Mouse (Mus musculus) WW6 (cell line): ENCODE results near the gene Dcpp3.
"Not testable (repeated sequence)": the region's sequence is repeated elsewhere in the genome, so short reads cannot be mapped to it uniquely, and the experiment has no call there.

Experiments used
- DNase-seq: peaks from one replicate; pipeline ENCODE4 v3.0.0-alpha.2; 2013; ENCODE audit warnings: low read depth, low spot score

The Dcpp3 gene

GRCm38 (mm10) chr17:23917158-23917557 is at the start of gene Dcpp3:
Gene Dcpp3 (plus strand): TSS chr17:23917458.
- not testable (repeated sequence) for DNase-seq

- no peak for DNase-seq
Observed at GRCm38 (mm10) chr17:23867756-23868155, 49.5 kb upstream of the Dcpp3 start, which contains the start of gene Prss21. Gene Prss21 (plus strand): TSS chr17:23868056.

DNA sequence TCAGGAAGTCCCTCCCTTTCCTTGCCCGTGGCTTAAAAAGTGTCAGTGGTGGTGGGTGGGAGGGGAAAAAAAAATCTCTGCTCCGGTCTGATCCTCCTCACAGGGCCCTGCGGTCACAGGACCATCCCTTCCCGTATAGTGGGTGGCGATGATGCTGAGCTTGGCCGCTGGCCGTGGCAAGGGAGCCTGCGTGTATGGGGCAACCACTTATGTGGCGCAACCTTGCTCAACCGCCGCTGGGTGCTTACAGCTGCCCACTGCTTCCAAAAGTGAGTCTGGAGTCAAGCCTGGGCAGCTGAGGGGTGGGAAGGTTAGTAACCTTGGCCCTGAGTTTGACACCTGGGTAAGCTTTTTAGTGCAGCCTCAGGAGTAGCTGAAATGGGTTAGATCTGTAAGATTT is 48.7 kb upstream of the Dcpp3 start:
- no peak for DNase-seq

DNA sequence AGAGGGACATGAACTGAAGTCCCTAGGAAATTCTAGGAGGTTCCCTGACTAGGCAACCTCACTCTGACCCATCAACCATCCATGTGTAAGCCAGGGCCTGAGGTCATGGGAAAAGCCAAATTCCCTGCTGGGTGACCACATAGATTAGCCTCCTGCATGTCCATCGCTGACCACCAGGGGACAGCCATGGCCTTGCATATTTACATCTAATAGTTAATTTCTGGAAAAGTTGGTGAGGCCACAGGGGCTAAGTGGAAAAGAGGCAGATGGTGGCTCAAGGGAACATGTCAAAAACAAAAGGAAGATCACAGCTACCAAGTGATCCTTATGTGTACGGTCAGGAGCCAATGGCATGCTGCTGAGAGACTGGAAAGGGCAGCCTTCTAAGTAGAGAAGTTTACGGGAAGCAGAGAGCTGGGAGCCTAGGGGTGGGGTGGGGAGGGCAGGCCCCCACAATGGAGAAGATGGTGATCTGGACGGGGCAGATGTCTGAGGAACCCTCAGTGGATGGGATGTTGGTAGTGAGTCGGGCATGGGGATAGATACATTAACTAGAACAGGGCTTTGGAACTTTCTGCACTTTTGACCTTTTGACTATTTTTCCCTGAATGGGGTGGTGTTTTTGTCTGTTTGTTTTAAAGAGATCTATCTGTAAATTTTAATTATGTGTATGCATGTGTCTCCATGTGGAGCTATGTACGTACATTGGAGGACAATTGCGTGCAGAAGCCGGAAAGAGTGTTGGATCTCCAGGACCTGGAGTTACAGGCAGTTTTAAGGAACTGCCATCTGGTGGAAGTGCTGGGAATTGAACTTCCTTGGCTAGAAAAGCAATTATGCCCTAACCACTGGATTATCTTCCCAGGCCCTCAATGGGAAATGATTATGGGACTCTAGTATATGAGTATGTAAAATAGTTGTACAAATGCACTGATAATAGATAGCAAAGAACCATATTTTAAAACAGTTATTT is 43.1 kb upstream of the Dcpp3 start:
- peak; percentile 26 for DNase-seq

- DNase-seq = no peak
Observed at GRCm38 (mm10) chr17:23876741-23877140, 40.5 kb upstream of the Dcpp3 start.

- no peak for DNase-seq
Observed at GRCm38 (mm10) chr17:23877166-23877565, 40.1 kb upstream of the Dcpp3 start.

DNA sequence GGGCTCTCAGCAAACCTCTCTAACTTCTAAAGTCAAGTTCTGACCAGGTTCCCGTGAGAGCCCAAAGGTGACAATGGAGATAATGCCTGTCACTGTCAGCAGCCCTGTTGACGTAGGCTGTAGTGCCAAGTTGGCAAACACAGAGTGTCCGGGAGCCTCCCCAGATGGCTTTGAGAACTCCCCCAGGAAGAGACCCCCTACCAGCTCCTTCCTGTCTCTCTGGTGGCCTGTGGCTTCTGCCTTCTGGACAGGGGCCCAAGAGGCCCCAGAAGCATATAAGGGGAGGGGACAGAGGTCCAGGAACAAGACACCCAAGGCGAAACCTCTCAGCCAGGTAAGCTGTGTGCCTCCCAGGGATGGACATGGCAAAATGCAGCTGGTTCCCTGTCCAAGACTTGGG is 36.7 kb upstream of the Dcpp3 start, which contains the start of the genes Dcpp1 and Dcpp2:
Gene Dcpp1 (plus strand): TSS at position 301 of the 400 bp plus-strand sequence.
Gene Dcpp2 (plus strand): TSS at position 305 of the 400 bp plus-strand sequence.
- DNase-seq = not testable (repeated sequence)

DNA sequence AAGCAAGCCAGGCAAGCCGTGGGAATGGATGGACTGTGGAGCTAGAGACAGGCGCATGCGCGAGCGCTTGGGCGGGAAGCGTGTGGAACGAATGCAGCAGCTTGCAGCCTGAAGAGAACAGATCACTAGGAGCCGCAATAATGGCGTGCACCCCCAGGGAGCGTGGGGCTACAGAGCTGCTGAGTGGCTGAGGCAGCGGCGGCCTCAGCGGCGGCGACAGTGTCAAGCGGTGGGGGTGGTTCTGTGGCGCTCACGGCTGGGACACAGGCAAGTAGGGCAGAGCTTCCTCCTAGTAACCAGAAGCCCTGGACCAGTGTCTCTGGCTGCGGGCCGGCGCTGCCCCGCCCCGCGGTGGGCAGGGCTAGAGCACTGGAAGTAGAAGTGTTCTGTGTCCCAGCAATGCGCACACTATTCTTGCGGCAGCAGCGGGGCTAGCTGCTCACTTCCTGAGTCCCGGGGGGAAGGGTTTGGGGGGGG is 7.3 kb downstream of the Dcpp3 start:
- DNase-seq = peak; percentile 85

DNA sequence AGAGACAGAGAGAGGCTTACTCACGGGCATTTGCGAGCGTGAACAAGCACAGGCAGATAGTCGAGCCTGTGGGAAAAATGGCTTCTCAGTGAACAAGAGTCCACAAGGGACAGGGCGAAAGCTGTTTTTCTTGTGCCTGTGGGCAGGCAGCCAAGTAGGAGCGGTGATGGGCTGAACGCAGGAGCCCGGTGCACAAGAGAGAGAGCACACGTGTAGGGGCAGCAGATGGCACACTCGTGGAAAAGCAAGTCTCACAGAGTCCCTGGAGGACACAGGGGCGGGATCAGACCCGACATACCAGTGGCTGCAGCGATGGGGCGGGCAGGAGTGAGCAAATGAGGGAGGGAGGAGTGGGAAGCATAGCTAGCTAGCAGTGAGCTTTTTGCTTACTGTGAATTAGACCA is 7.8 kb downstream of the Dcpp3 start:
- peak; percentile 14 for DNase-seq

DNA sequence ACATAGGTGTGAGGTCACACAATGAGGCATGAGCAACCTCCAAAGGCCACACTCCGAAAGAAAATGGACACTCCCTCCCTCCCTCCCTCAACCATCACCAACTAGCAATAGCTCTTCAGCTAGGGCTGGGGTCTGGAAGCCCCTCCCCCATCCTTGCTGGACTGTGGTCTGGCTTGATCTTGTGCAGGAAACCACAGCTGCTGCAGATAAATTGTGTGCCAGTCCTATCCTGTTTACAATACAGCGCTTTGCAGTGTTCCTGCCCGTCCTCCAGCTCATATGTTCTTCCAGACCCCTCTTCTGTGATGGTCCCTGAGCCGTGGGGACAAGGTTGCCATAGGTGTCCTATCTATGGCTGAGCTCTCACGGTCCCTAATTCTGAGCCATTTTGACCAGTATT is 13.9 kb downstream of the Dcpp3 start:
- no peak for DNase-seq

- DNase-seq = no peak
Observed at GRCm38 (mm10) chr17:23941372-23941771, 24.1 kb downstream of the Dcpp3 start, which contains the start of gene Sbp. Gene Sbp (plus strand): TSS chr17:23941672.

- not testable (repeated sequence) for DNase-seq
Observed at GRCm38 (mm10) chr17:23947486-23947885, 30.2 kb downstream of the Dcpp3 start.

DNA sequence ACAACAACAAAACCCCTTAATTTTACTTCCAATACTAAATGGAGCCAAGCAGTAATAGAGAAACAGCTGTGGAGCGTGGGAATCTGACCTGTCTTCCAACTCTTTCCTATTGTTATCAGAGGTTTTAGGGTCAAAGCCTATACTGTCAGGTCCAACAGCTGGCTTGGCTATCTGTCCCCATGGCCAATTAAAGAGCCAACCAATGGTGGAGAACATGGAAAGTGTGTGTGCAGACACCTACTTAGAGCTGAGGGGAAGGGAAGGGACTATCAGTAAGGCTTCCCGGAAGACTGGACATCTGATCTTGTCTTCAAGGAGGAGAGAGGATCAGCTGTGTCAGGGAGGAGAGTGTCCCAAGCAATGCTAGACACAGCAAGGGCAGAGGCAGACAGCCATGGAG is 31.8 kb downstream of the Dcpp3 start:
- no peak for DNase-seq

DNA sequence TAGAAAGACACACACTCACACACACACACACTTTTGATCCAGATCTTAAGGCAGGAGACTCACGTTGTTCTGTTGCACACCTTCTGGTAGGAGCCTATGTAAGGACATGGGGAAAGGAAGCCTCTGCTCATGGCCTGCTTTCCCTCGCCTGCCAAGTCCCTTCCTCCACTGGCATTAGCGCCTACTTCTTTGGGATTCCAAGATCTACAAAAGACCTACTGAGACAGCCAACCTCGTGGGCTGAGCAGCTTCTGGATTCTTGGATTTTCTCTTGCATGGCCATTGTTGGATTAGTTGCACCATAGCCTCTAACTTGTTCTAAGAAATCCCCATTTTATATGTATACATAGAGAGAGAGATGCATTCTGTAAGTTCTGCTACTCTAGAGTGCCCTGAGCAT is 33.6 kb downstream of the Dcpp3 start:
- DNase-seq = not testable (repeated sequence)

- DNase-seq = no peak
Observed at GRCm38 (mm10) chr17:23955174-23955573, 37.9 kb downstream of the Dcpp3 start, which contains the start of gene Sbpl. Gene Sbpl (minus strand): TSS chr17:23955274.

- peak; percentile 63 for DNase-seq
Observed at GRCm38 (mm10) chr17:23960084-23960738, 43.0 kb downstream of the Dcpp3 start.

GRCm38 (mm10) chr17:23961573-23962122 is 44.4 kb downstream of the Dcpp3 start:
- DNase-seq = no peak

- DNase-seq = no peak
Observed at GRCm38 (mm10) chr17:23965805-23966425, 48.7 kb downstream of the Dcpp3 start.

DNA sequence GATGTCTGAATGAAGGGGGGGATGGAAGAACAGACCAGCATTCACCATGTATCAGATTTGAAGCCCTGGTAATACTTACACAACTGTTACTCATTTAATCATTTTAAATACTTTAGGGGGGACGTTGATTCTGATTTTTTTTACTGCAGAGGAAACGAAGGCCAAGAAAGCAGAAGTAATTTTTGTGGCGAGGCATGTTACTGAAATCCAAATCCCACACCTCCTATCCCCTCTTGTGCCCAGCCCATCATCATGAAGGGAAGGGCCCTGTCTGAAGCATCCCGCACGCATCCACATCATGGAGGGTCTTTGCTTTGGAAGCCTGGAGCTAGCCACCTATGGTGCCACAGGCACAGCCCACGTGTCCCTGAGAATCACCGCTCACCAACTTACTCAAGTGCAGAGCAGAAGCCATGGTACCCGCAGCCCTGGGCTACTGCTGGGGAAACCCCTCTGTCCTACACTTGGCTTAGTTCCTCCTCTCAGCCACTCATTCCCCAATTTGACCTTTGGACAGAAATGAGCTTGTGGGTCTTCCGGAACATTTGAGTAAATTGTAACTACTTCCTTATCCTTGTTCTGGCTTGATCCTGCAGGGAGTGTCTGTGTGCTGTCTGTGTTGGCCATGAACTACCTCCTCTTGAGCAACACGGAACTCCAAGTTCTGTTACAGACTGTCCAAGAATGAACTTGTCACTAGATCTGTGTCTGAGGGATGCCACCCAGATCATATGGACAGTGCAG is 49.6 kb downstream of the Dcpp3 start:
- no peak for DNase-seq

GRCm38 (mm10) chr17:23968780-23969179 is 51.5 kb downstream of the Dcpp3 start:
- DNase-seq = no peak
